Mouse (Mus musculus): ENCODE data around the gene Mmp10. TPM values are rescaled to one million over a fixed set of nuclear protein-coding genes. Genes with fewer than 3 reads are reported as not detected.

The Mmp10 gene
- polyA plus RNA-seq, 1 experiment from 2014 or later, result not detected

- H3K4me3 ChIP-seq (ENCODE audit: low read depth, low read length), result no peak overlapping the region
- H3K27ac ChIP-seq (ENCODE audit: low read length), result no peak overlapping the region
- no peaks in the 10 kb centered on the region for H3K9me3 ChIP-seq (replicated peaks; ENCODE audit: control insufficient read depth, low read length, poor library complexity, severe bottlenecking)
- no peak overlapping the region for H3K9ac ChIP-seq (ENCODE audit: low read depth, low read length)
- no peak overlapping the region for H3K4me2 ChIP-seq (ENCODE audit: low read length)
- H3K27me3 ChIP-seq (ENCODE audit: control insufficient read depth, insufficient read depth, low read depth, low read length), result no peaks in the 10 kb centered on the region
- H3K36me3 ChIP-seq (ENCODE audit: control insufficient read depth, insufficient read depth, low read length), result no peaks in the 10 kb centered on the region
- 74% methylated on average over 4 of the region's 4 CpGs for WGBS
- no peak for ATAC-seq
- no peaks in the 10 kb centered on the region for H3K4me1 ChIP-seq (ENCODE audit: control insufficient read depth, insufficient read depth, low read length)
Measured at GRCm38 (mm10) chr9:7526255-7526940, 24.2 kb downstream of the Mmp10 start.

- H3K4me3 ChIP-seq (ENCODE audit: low read depth, low read length), result no peak overlapping the region
- no peaks in the 10 kb centered on the region for H3K36me3 ChIP-seq (ENCODE audit: control insufficient read depth, insufficient read depth, low read length)
- no peaks in the 10 kb centered on the region for H3K9me3 ChIP-seq (replicated peaks; ENCODE audit: control insufficient read depth, low read length, poor library complexity, severe bottlenecking)
- no peak for ATAC-seq
- no peak overlapping the region for H3K9ac ChIP-seq (ENCODE audit: low read depth, low read length)
- no peak overlapping the region for H3K27ac ChIP-seq (ENCODE audit: low read length)
- H3K4me1 ChIP-seq (ENCODE audit: control insufficient read depth, insufficient read depth, low read length), result no peaks in the 10 kb centered on the region
- H3K27me3 ChIP-seq (ENCODE audit: control insufficient read depth, insufficient read depth, low read depth, low read length), result no peaks in the 10 kb centered on the region
- H3K4me2 ChIP-seq (ENCODE audit: low read length), result no peak overlapping the region
Measured at GRCm38 (mm10) chr9:7542763-7543162, 40.6 kb downstream of the Mmp10 start.

GRCm38 (mm10) chr9:7544923-7545457, 42.8 kb downstream of the Mmp10 start:
- Histone ChIP-seq H3K9me3 (replicated peaks; ENCODE audit: control insufficient read depth, low read length, poor library complexity, severe bottlenecking) (no peaks in the 10 kb centered on the region), H3K27me3 (ENCODE audit: control insufficient read depth, insufficient read depth, low read depth, low read length) (no peaks in the 10 kb centered on the region), H3K27ac (ENCODE audit: low read length) (no peak overlapping the region), H3K4me3 (ENCODE audit: low read depth, low read length) (no peak overlapping the region), H3K36me3 (ENCODE audit: control insufficient read depth, insufficient read depth, low read length) (no peaks in the 10 kb centered on the region), H3K4me2 (ENCODE audit: low read length) (no peak overlapping the region), H3K4me1 (ENCODE audit: control insufficient read depth, insufficient read depth, low read length) (no peaks in the 10 kb centered on the region), H3K9ac (ENCODE audit: low read depth, low read length) (no peak overlapping the region)
- WGBS, result 73% methylated on average over 1 of the region's 1 CpGs
- ATAC-seq, result no peak

DNA sequence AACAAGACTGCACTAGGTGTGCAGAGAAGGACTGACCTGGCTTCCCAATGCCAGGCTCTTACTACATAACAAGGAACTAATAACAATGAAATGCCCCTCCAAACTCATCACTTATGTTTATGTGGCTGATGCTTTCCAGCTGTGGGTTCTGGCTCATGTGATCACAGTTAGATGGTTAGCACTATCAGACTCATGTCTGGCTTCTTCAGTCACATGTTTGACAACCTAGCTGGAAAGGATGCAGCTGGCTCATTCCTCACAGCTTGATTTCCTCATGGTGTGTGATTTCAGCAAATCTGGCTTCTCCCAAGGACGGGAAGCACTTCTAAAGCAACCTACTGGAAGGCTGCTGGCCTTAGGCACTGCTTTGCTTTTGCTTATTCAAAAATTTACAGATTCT, 43.3 kb downstream of the Mmp10 start:
- no peak overlapping the region for H3K27ac ChIP-seq (ENCODE audit: low read length)
- WGBS, result 59% methylated on average over 1 of the region's 1 CpGs

GRCm38 (mm10) chr9:7545920-7546319, 43.8 kb downstream of the Mmp10 start:
- no peak for ATAC-seq
- WGBS, result 93% methylated on average over 7 of the region's 7 CpGs
- H3K4me1 ChIP-seq (ENCODE audit: control insufficient read depth, insufficient read depth, low read length), result no peaks in the 10 kb centered on the region

More for the DNA sequence above, 43.3 kb downstream of the Mmp10 start:
- Histone ChIP-seq H3K4me3 (ENCODE audit: low read depth, low read length) (no peak overlapping the region), H3K27me3 (ENCODE audit: control insufficient read depth, insufficient read depth, low read depth, low read length) (no peaks in the 10 kb centered on the region), H3K36me3 (ENCODE audit: control insufficient read depth, insufficient read depth, low read length) (no peaks in the 10 kb centered on the region), H3K9me3 (replicated peaks; ENCODE audit: control insufficient read depth, low read length, poor library complexity, severe bottlenecking) (no peaks in the 10 kb centered on the region), H3K9ac (ENCODE audit: low read depth, low read length) (no peak overlapping the region), H3K4me2 (ENCODE audit: low read length) (no peak overlapping the region), H3K4me1 (ENCODE audit: control insufficient read depth, insufficient read depth, low read length) (no peaks in the 10 kb centered on the region)
- ATAC-seq, result no peak

GRCm38 (mm10) chr9:7551943-7552342, 49.8 kb downstream of the Mmp10 start:
- H3K27me3 ChIP-seq (ENCODE audit: control insufficient read depth, insufficient read depth, low read depth, low read length), result no peaks in the 10 kb centered on the region
- no peak overlapping the region for H3K27ac ChIP-seq (ENCODE audit: low read length)
- H3K9me3 ChIP-seq (replicated peaks; ENCODE audit: control insufficient read depth, low read length, poor library complexity, severe bottlenecking), result no peaks in the 10 kb centered on the region
- H3K36me3 ChIP-seq (ENCODE audit: control insufficient read depth, insufficient read depth, low read length), result no peaks in the 10 kb centered on the region
- no peak overlapping the region for H3K9ac ChIP-seq (ENCODE audit: low read depth, low read length)
- H3K4me1 ChIP-seq (ENCODE audit: control insufficient read depth, insufficient read depth, low read length), result no peaks in the 10 kb centered on the region
- no peak overlapping the region for H3K4me2 ChIP-seq (ENCODE audit: low read length)
- H3K4me3 ChIP-seq (ENCODE audit: low read depth, low read length), result no peak overlapping the region
- no peak for ATAC-seq

More at GRCm38 (mm10) chr9:7545920-7546319, 43.8 kb downstream of the Mmp10 start:
- no peaks in the 10 kb centered on the region for H3K36me3 ChIP-seq (ENCODE audit: control insufficient read depth, insufficient read depth, low read length)
- H3K27ac ChIP-seq (ENCODE audit: low read length), result no peak overlapping the region
- no peak overlapping the region for H3K4me3 ChIP-seq (ENCODE audit: low read depth, low read length)
- no peak overlapping the region for H3K4me2 ChIP-seq (ENCODE audit: low read length)
- H3K27me3 ChIP-seq (ENCODE audit: control insufficient read depth, insufficient read depth, low read depth, low read length), result no peaks in the 10 kb centered on the region
- no peaks in the 10 kb centered on the region for H3K9me3 ChIP-seq (replicated peaks; ENCODE audit: control insufficient read depth, low read length, poor library complexity, severe bottlenecking)
- no peak overlapping the region for H3K9ac ChIP-seq (ENCODE audit: low read depth, low read length)

DNA sequence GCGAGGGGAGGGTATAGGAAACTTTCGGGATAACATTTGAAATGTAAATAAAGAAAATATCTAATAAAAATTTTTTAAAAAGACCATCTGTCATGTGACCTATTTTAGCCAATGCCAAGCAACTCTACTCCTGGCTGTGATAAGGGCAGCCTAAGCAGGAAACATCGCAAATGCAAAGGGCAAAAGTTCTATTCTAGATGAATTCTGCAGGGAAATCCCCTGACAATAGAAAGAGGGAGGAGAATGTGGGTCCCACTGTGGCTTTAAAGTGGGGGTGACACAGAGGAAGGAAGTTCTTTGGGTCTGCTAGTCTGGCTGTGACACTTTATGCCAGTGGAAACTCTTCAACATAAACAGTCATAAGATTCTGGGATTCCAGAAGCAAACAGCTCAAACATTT, 51.4 kb downstream of the Mmp10 start:
- WGBS, result 79% methylated on average over 3 of the region's 3 CpGs
- no peak for ATAC-seq
- H3K27ac ChIP-seq (ENCODE audit: low read length), result no peak overlapping the region
- H3K9me3 ChIP-seq (replicated peaks; ENCODE audit: control insufficient read depth, low read length, poor library complexity, severe bottlenecking), result no peaks in the 10 kb centered on the region
- no peak overlapping the region for H3K9ac ChIP-seq (ENCODE audit: low read depth, low read length)
- H3K4me3 ChIP-seq (ENCODE audit: low read depth, low read length), result no peak overlapping the region
- no peak overlapping the region for H3K4me2 ChIP-seq (ENCODE audit: low read length)
- H3K36me3 ChIP-seq (ENCODE audit: control insufficient read depth, insufficient read depth, low read length), result no peaks in the 10 kb centered on the region
- H3K4me1 ChIP-seq (ENCODE audit: control insufficient read depth, insufficient read depth, low read length), result no peaks in the 10 kb centered on the region
- H3K27me3 ChIP-seq (ENCODE audit: control insufficient read depth, insufficient read depth, low read depth, low read length), result no peaks in the 10 kb centered on the region

- no peaks in the 10 kb centered on the region for H3K36me3 ChIP-seq (ENCODE audit: control insufficient read depth, insufficient read depth, low read length)
- H3K9ac ChIP-seq (ENCODE audit: low read depth, low read length), result no peak overlapping the region
- H3K4me2 ChIP-seq (ENCODE audit: low read length), result no peak overlapping the region
- no peak for ATAC-seq
- H3K27me3 ChIP-seq (ENCODE audit: control insufficient read depth, insufficient read depth, low read depth, low read length), result no peaks in the 10 kb centered on the region
- no peak overlapping the region for H3K27ac ChIP-seq (ENCODE audit: low read length)
- H3K4me1 ChIP-seq (ENCODE audit: control insufficient read depth, insufficient read depth, low read length), result no peaks in the 10 kb centered on the region
- no peaks in the 10 kb centered on the region for H3K9me3 ChIP-seq (replicated peaks; ENCODE audit: control insufficient read depth, low read length, poor library complexity, severe bottlenecking)
- no peak overlapping the region for H3K4me3 ChIP-seq (ENCODE audit: low read depth, low read length)
- 38% methylated on average over 3 of the region's 3 CpGs for WGBS
Measured at GRCm38 (mm10) chr9:7554382-7554781, 52.2 kb downstream of the Mmp10 start.

DNA sequence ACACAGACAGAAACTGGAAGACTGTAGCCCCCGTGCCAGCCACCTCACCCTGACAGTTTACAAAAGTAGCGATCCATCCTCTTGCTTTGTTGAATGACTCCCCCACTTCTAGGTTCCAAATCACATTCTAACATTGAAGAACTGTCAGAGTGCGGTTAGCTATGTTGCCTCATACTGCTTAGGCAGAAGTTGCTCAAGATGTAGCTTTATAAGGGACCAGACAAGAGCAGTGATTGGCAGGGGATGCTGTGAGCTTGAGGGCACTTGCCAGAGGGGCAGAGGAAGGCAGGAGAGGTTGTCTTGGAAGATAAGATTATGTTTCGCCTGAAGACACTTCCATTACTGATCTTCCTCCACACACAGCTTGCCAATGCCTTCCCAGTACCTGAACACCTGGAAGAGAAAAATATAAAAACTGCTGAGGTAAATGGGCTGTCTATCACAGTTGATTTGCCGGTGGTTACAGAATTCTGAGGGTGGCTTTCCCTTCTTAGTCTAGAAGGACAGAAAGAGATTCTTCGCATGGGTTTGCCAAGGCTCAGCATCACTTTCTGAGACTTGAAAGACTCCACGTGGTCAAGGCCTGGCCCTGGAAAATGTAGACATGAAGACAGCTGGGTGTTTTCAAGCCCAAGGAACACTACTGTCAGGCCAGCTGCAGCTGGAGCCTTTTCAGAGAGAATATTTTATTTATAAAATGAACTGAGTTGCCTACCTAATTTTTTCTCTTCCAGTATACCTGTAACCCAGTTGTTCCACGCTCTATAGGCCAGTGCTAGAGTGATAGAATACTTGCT, 56.3 kb downstream of the Mmp10 start, which contains the start of gene Mmp8:
Gene Mmp8, plus strand, starts transcription at position 236 of the 797 bp plus-strand sequence.
- Histone ChIP-seq H3K9me3 (replicated peaks; ENCODE audit: control insufficient read depth, low read length, poor library complexity, severe bottlenecking) (no peaks in the 10 kb centered on the region), H3K9ac (ENCODE audit: low read depth, low read length) (no peak within 1 kb of the TSS), H3K4me2 (ENCODE audit: low read length) (no peak within 1 kb of the TSS), H3K27me3 (ENCODE audit: control insufficient read depth, insufficient read depth, low read depth, low read length) (no peaks in the 10 kb centered on the region), H3K4me1 (ENCODE audit: control insufficient read depth, insufficient read depth, low read length) (no peaks in the 10 kb centered on the region), H3K27ac (ENCODE audit: low read length) (no peak within 1 kb of the TSS), H3K4me3 (ENCODE audit: low read depth, low read length) (no peak within 1 kb of the TSS), H3K36me3 (ENCODE audit: control insufficient read depth, insufficient read depth, low read length) (no peaks in the 10 kb centered on the region)
- ATAC-seq, result no peak
- 91% methylated on average over 8 of the region's 8 CpGs for WGBS
